Mouse (Mus musculus) adrenal gland, adult (tissue): ENCODE data around the gene Gm21738.
"Not testable (repeated sequence)": the region's sequence is repeated elsewhere in the genome, so short reads cannot be mapped to it uniquely, and the experiment has no call there.

Experiments used
- DNase-seq, 2 experiments: peaks; one replicate each; pipeline ENCODE4 v3.0.0; 2022 to 2023; ENCODE audit warnings: low spot score in 1 of 2; ENCODE audit not compliant: inconsistent age in 2 of 2

Gm21738 gene

GRCm38 (mm10) chr14:19418830-19419229 lies at the start of gene Gm21738:
Gene Gm21738, minus strand, starts transcription at chr14:19418930.
- DNase-seq = not testable (repeated sequence)

- DNase-seq = not testable (repeated sequence)
Observed at GRCm38 (mm10) chr14:19383741-19384140, 35.0 kb downstream of the Gm21738 start.
